Mouse (Mus musculus): ENCODE results near the gene Tmem39b. TPM values are rescaled to one million over a fixed set of nuclear protein-coding genes. Genes with fewer than 3 reads are reported as not detected.
"Not testable (repeated sequence)": the region's sequence is repeated elsewhere in the genome, so short reads cannot be mapped to it uniquely, and the experiment has no call there.

The Tmem39b gene
- polyA plus RNA-seq, 1 experiment from 2014 or later: 23.3 TPM

GRCm38 (mm10) chr4:129736173-129736572 lies 39.5 kb upstream of the Tmem39b start:
- Histone ChIP-seq H3K27ac (ENCODE audit: low read depth, low read length) (no peak overlapping the region), H3K4me3 (ENCODE audit: low read depth, low read length) (no peak overlapping the region), H3K36me3 (ENCODE audit: control insufficient read depth, insufficient read depth, low read length) (no peaks in the 10 kb centered on the region), H3K27me3 (ENCODE audit: control insufficient read depth, insufficient read depth, low read length) (no peaks in the 10 kb centered on the region), H3K9me3 (ENCODE audit: control insufficient read depth, low read length) (no peaks in the 10 kb centered on the region), H3K4me1 (ENCODE audit: control insufficient read depth, insufficient read depth, low read length) (peaks cover 13% of the 10 kb centered on the region), H3K9ac (replicated peaks; ENCODE audit: low read depth, low read length) (no peak overlapping the region), H3K4me2 (ENCODE audit: low read depth, low read length) (no peak overlapping the region)
- ATAC-seq (ENCODE audit: low read depth): no peak
- WGBS: 97% methylated on average over 1 of the region's 1 CpGs

- H3K36me3 ChIP-seq (ENCODE audit: control insufficient read depth, insufficient read depth, low read length); ATAC-seq (ENCODE audit: low read depth); H3K9ac ChIP-seq (replicated peaks; ENCODE audit: low read depth, low read length); H3K9me3 ChIP-seq (ENCODE audit: control insufficient read depth, low read length); H3K4me3 ChIP-seq (ENCODE audit: low read depth, low read length); H3K27ac ChIP-seq (ENCODE audit: low read depth, low read length); H3K4me2 ChIP-seq (ENCODE audit: low read depth, low read length); H3K27me3 ChIP-seq (ENCODE audit: control insufficient read depth, insufficient read depth, low read length): not testable (repeated sequence)
- peaks cover 13% of the 10 kb centered on the region for H3K4me1 ChIP-seq (ENCODE audit: control insufficient read depth, insufficient read depth, low read length)
- WGBS: 98% methylated on average over 3 of the region's 4 CpGs
These were observed 38.8 kb upstream of the Tmem39b start for GRCm38 (mm10) chr4:129735485-129735884.

GRCm38 (mm10) chr4:129731423-129731822 lies 34.8 kb upstream of the Tmem39b start:
- WGBS: 77% methylated on average over 5 of the region's 5 CpGs
- Histone ChIP-seq H3K27me3 (ENCODE audit: control insufficient read depth, insufficient read depth, low read length) (no peaks in the 10 kb centered on the region), H3K4me2 (ENCODE audit: low read depth, low read length) (no peak overlapping the region), H3K9me3 (ENCODE audit: control insufficient read depth, low read length) (no peaks in the 10 kb centered on the region), H3K36me3 (ENCODE audit: control insufficient read depth, insufficient read depth, low read length) (peaks cover 9% of the 10 kb centered on the region), H3K4me3 (ENCODE audit: low read depth, low read length) (no peak overlapping the region), H3K4me1 (ENCODE audit: control insufficient read depth, insufficient read depth, low read length) (no peaks in the 10 kb centered on the region), H3K27ac (ENCODE audit: low read depth, low read length) (no peak overlapping the region), H3K9ac (replicated peaks; ENCODE audit: low read depth, low read length) (no peak overlapping the region)
- ATAC-seq (ENCODE audit: low read depth): no peak

GRCm38 (mm10) chr4:129716310-129716709 lies 19.7 kb upstream of the Tmem39b start:
- no peaks in the 10 kb centered on the region for H3K4me1 ChIP-seq (ENCODE audit: control insufficient read depth, insufficient read depth, low read length)
- no peaks in the 10 kb centered on the region for H3K27me3 ChIP-seq (ENCODE audit: control insufficient read depth, insufficient read depth, low read length)
- no peak overlapping the region for H3K9ac ChIP-seq (replicated peaks; ENCODE audit: low read depth, low read length)
- H3K36me3 ChIP-seq (ENCODE audit: control insufficient read depth, insufficient read depth, low read length): peaks cover 82% of the 10 kb centered on the region
- no peak overlapping the region for H3K4me3 ChIP-seq (ENCODE audit: low read depth, low read length)
- H3K4me2 ChIP-seq (ENCODE audit: low read depth, low read length): no peak overlapping the region
- H3K27ac ChIP-seq (ENCODE audit: low read depth, low read length): no peak overlapping the region
- H3K9me3 ChIP-seq (ENCODE audit: control insufficient read depth, low read length): no peaks in the 10 kb centered on the region
- WGBS: 94% methylated on average over 9 of the region's 9 CpGs
- no peak for ATAC-seq (ENCODE audit: low read depth)

GRCm38 (mm10) chr4:129709486-129710129 lies 13.0 kb upstream of the Tmem39b start:
- Histone ChIP-seq H3K4me2 (ENCODE audit: low read depth, low read length) (no peak overlapping the region), H3K9ac (replicated peaks; ENCODE audit: low read depth, low read length) (no peak overlapping the region), H3K4me1 (ENCODE audit: control insufficient read depth, insufficient read depth, low read length) (no peaks in the 10 kb centered on the region), H3K36me3 (ENCODE audit: control insufficient read depth, insufficient read depth, low read length) (peaks cover 65% of the 10 kb centered on the region), H3K9me3 (ENCODE audit: control insufficient read depth, low read length) (no peaks in the 10 kb centered on the region), H3K4me3 (ENCODE audit: low read depth, low read length) (no peak overlapping the region), H3K27ac (ENCODE audit: low read depth, low read length) (peak overlapping the region; percentile 79), H3K27me3 (ENCODE audit: control insufficient read depth, insufficient read depth, low read length) (no peaks in the 10 kb centered on the region)
- ATAC-seq (ENCODE audit: low read depth): peak; percentile 74
- WGBS: 41% methylated on average over 8 of the region's 8 CpGs

- no peak for ATAC-seq (ENCODE audit: low read depth)
- peak overlapping the region; percentile 48; the same call in 1 of the 2 replicates for H3K27ac ChIP-seq (ENCODE audit: low read depth, low read length)
- peaks cover 50% of the 10 kb centered on the region for H3K36me3 ChIP-seq (ENCODE audit: control insufficient read depth, insufficient read depth, low read length)
- no peak overlapping the region for H3K9ac ChIP-seq (replicated peaks; ENCODE audit: low read depth, low read length)
- no peak overlapping the region for H3K4me3 ChIP-seq (ENCODE audit: low read depth, low read length)
- H3K27me3 ChIP-seq (ENCODE audit: control insufficient read depth, insufficient read depth, low read length): no peaks in the 10 kb centered on the region
- H3K4me1 ChIP-seq (ENCODE audit: control insufficient read depth, insufficient read depth, low read length): peaks cover 10% of the 10 kb centered on the region
- 38% methylated on average over 3 of the region's 3 CpGs for WGBS
- no peak overlapping the region for H3K4me2 ChIP-seq (ENCODE audit: low read depth, low read length)
- no peaks in the 10 kb centered on the region for H3K9me3 ChIP-seq (ENCODE audit: control insufficient read depth, low read length)
These were observed 10.1 kb upstream of the Tmem39b start for GRCm38 (mm10) chr4:129706750-129707149.

GRCm38 (mm10) chr4:129702454-129702853 lies 5.8 kb upstream of the Tmem39b start:
- Histone ChIP-seq H3K36me3 (ENCODE audit: control insufficient read depth, insufficient read depth, low read length) (peaks cover 16% of the 10 kb centered on the region), H3K4me1 (ENCODE audit: control insufficient read depth, insufficient read depth, low read length) (peaks cover 17% of the 10 kb centered on the region), H3K9me3 (ENCODE audit: control insufficient read depth, low read length) (no peaks in the 10 kb centered on the region), H3K9ac (replicated peaks; ENCODE audit: low read depth, low read length) (no peak overlapping the region), H3K27ac (ENCODE audit: low read depth, low read length) (peak overlapping the region; percentile 80), H3K4me3 (ENCODE audit: low read depth, low read length) (no peak overlapping the region), H3K4me2 (ENCODE audit: low read depth, low read length) (peak overlapping the region; percentile 0; the same call in 1 of the 2 replicates), H3K27me3 (ENCODE audit: control insufficient read depth, insufficient read depth, low read length) (no peaks in the 10 kb centered on the region)
- 11% methylated on average over 11 of the region's 11 CpGs for WGBS
- peak; percentile 73 for ATAC-seq (ENCODE audit: low read depth)

GRCm38 (mm10) chr4:129701503-129702377 lies 5.1 kb upstream of the Tmem39b start:
- H3K4me1 ChIP-seq (ENCODE audit: control insufficient read depth, insufficient read depth, low read length): peaks cover 22% of the 10 kb centered on the region
- H3K36me3 ChIP-seq (ENCODE audit: control insufficient read depth, insufficient read depth, low read length): peaks cover 16% of the 10 kb centered on the region
- H3K4me2 ChIP-seq (ENCODE audit: low read depth, low read length): peak overlapping the region; percentile 0; the same call in 1 of the 2 replicates
- no peaks in the 10 kb centered on the region for H3K27me3 ChIP-seq (ENCODE audit: control insufficient read depth, insufficient read depth, low read length)
- ATAC-seq (ENCODE audit: low read depth): peak; percentile 7; the same call in 1 of the 2 replicates
- no peaks in the 10 kb centered on the region for H3K9me3 ChIP-seq (ENCODE audit: control insufficient read depth, low read length)
- peak overlapping the region; percentile 80 for H3K27ac ChIP-seq (ENCODE audit: low read depth, low read length)
- H3K4me3 ChIP-seq (ENCODE audit: low read depth, low read length): no peak overlapping the region
- 48% methylated on average over 17 of the region's 17 CpGs for WGBS
- H3K9ac ChIP-seq (replicated peaks; ENCODE audit: low read depth, low read length): no peak overlapping the region; the same call in 1 of the 2 replicates

GRCm38 (mm10) chr4:129700661-129701060 lies 4.0 kb upstream of the Tmem39b start:
- not testable (repeated sequence) for H3K27ac ChIP-seq (ENCODE audit: low read depth, low read length); ATAC-seq (ENCODE audit: low read depth); H3K9ac ChIP-seq (replicated peaks; ENCODE audit: low read depth, low read length); H3K9me3 ChIP-seq (ENCODE audit: control insufficient read depth, low read length); H3K27me3 ChIP-seq (ENCODE audit: control insufficient read depth, insufficient read depth, low read length); H3K4me2 ChIP-seq (ENCODE audit: low read depth, low read length); H3K4me3 ChIP-seq (ENCODE audit: low read depth, low read length)
- Histone ChIP-seq H3K36me3 (ENCODE audit: control insufficient read depth, insufficient read depth, low read length) (peaks cover 15% of the 10 kb centered on the region), H3K4me1 (ENCODE audit: control insufficient read depth, insufficient read depth, low read length) (peaks cover 23% of the 10 kb centered on the region)
- WGBS: 94% methylated on average over 6 of the region's 6 CpGs
